Mouse (Mus musculus) liver, embryonic 14.5 days (tissue): ENCODE measurements around the gene Apoa4. TPM values are rescaled to one million over a fixed set of nuclear protein-coding genes. Genes with fewer than 3 reads are reported as not detected.

Source experiments
- ATAC-seq: fragments of 200-750 bp; cut with Nextera tagmentation; 2 replicates; pipeline ENCODE4 v1.8.0; 2017; ENCODE audit warnings: moderate number of reproducible peaks, mild to moderate bottlenecking, moderate library complexity; ENCODE audit not compliant: insufficient read depth
- DNase-seq, 3 experiments: peaks; one replicate each; pipeline ENCODE4 v3.0.0-alpha.2; 2012 to 2013; ENCODE audit warnings: low read depth in 3 of 3, low spot score in 3 of 3
- H3K27ac ChIP-seq: fragments of 300-500 bp; sonication (generic); 2 replicates; pipeline ENCODE4 v1.5.1; 2014; ENCODE audit warnings: moderate library complexity, mild to moderate bottlenecking, control low read depth, inconsistent platforms
- H3K27me3 ChIP-seq: fragments of 300-500 bp; sonication (generic); 2 replicates; pipeline ENCODE4 v1.6.1; 2014; ENCODE audit warnings: mild to moderate bottlenecking, low read length, moderate library complexity; ENCODE audit not compliant: control insufficient read depth, insufficient read depth
- H3K36me3 ChIP-seq: fragments of 300-500 bp; sonication (generic); replicated peaks from 2 replicates; pipeline ENCODE4 v1.6.1; 2014; ENCODE audit warnings: low read depth; ENCODE audit not compliant: control insufficient read depth, insufficient read depth
- H3K4me1 ChIP-seq, 2 experiments: fragments of 200-500 bp in 1 of 2; fragments of 300-500 bp in 1 of 2; sonication (generic) in 1 of 2; replicated peaks; 2 replicates each; pipeline ENCODE4 v1.6.1; 2012 to 2014; ENCODE audit warnings: antibody characterized with exemption in 1 of 2, inconsistent platforms in 1 of 2, low read length in 1 of 2; ENCODE audit not compliant: control insufficient read depth in 2 of 2, insufficient read depth in 2 of 2
- H3K4me2 ChIP-seq: fragments of 300-500 bp; sonication (generic); 2 replicates; pipeline ENCODE4 v1.6.1; 2014; ENCODE audit warnings: low read depth, mild to moderate bottlenecking, control low read depth, moderate library complexity
- H3K4me3 ChIP-seq, 2 experiments: fragments of 200-500 bp in 1 of 2; fragments of 300-500 bp in 1 of 2; sonication (generic) in 1 of 2; 2 replicates each; pipeline ENCODE4 v1.5.1; 2012 to 2014; ENCODE audit warnings: low read depth in 2 of 2, low read length in 2 of 2, mild to moderate bottlenecking in 2 of 2, control low read depth in 1 of 2, inconsistent platforms in 1 of 2, moderate library complexity in 1 of 2; ENCODE audit not compliant: insufficient read depth in 1 of 2
- H3K9ac ChIP-seq: fragments of 300-500 bp; sonication (generic); replicated peaks from 2 replicates; pipeline ENCODE4 v1.6.1; 2014; ENCODE audit warnings: mild to moderate bottlenecking, control low read depth, moderate library complexity
- H3K9me3 ChIP-seq: fragments of 300-500 bp; sonication (generic); 2 replicates; pipeline ENCODE4 v1.6.1; 2016; ENCODE audit warnings: low read length, mixed read lengths; ENCODE audit not compliant: control insufficient read depth
- CTCF ChIP-seq: IDR thresholded peaks from 2 replicates; pipeline ENCODE4 v1.5.1; 2016; ENCODE audit warnings: antibody characterized with exemption, low read depth, control low read depth
- EP300 ChIP-seq: IDR thresholded peaks from 2 replicates; pipeline ENCODE4 v1.6.1; 2016; ENCODE audit warnings: antibody characterized with exemption, low read depth
- WGBS: fragments of 180-500 bp; shearing (Covaris S2); extraction: QIAGEN DNeasy Blood & Tissue Kit; methylation state at CpG from one replicate; pipeline ENCODE4 v1.1.7; 2014; ENCODE audit not compliant: insufficient replicate concordance; 5-methylcytosine and 5-hydroxymethylcytosine counted together
- polyA plus RNA-seq, 2 experiments: library from polyadenylated mRNA; depleted of rRNA in 1 of 2; stranded (reverse) in 1 of 2; unstranded in 1 of 2; fragments of >200 nt; fragmentation: Nextera tagmentation in 1 of 2; extraction: Ambion mirVana in 1 of 2; gene quantifications; 2 replicates each; pipeline versions ENCODE4 v1.2.1 to v1.2.3; 2012 to 2014

Apoa4 gene
- polyA plus RNA-seq, 2 experiments, result 0.02 TPM; not detected in 1

- Histone ChIP-seq H3K9me3 (no peaks in the 10 kb centered on the region), H3K9ac (no peak overlapping the region), H3K4me2 (no peak overlapping the region), H3K36me3 (no peaks in the 10 kb centered on the region), H3K27me3 (no peaks in the 10 kb centered on the region), H3K27ac (no peak overlapping the region), H3K4me1 (peaks cover 0 to 2% of the 10 kb centered on the region in 2 experiments; a peak in 1 of 4 replicates), H3K4me3 (no peak overlapping the region)
- WGBS, result 61% methylated on average over 7 of the region's 7 CpGs
- DNase-seq (no peak), ATAC-seq (no peak)
- TF ChIP-seq EP300, result no peak
- no peak for TF ChIP-seq CTCF
These were observed 15.7 kb downstream of the Apoa4 start for GRCm38 (mm10) chr9:46256177-46256576.

GRCm38 (mm10) chr9:46256658-46257385, 16.3 kb downstream of the Apoa4 start:
- no peak for TF ChIP-seq CTCF
- no peak for TF ChIP-seq EP300
- Histone ChIP-seq H3K27ac (no peak overlapping the region), H3K9me3 (no peaks in the 10 kb centered on the region), H3K27me3 (no peaks in the 10 kb centered on the region), H3K4me2 (no peak overlapping the region), H3K4me1 (peaks cover 0 to 2% of the 10 kb centered on the region in 2 experiments; a peak in 1 of 4 replicates), H3K9ac (no peak overlapping the region), H3K36me3 (no peaks in the 10 kb centered on the region), H3K4me3 (no peak overlapping the region)
- no peak for ATAC-seq
- DNase-seq, result no peak
- 66% methylated on average over 10 of the region's 10 CpGs for WGBS

GRCm38 (mm10) chr9:46257546-46257945, 17.1 kb downstream of the Apoa4 start:
- ATAC-seq (no peak), DNase-seq (no peak)
- 59% methylated on average over 3 of the region's 3 CpGs for WGBS
- Histone ChIP-seq H3K9me3 (no peaks in the 10 kb centered on the region), H3K27me3 (no peaks in the 10 kb centered on the region), H3K4me1 (peaks cover 0 to 2% of the 10 kb centered on the region in 2 experiments; a peak in 1 of 4 replicates), H3K4me2 (no peak overlapping the region), H3K9ac (no peak overlapping the region), H3K27ac (no peak overlapping the region), H3K36me3 (no peaks in the 10 kb centered on the region), H3K4me3 (no peak overlapping the region)
- TF ChIP-seq CTCF, result no peak
- no peak for TF ChIP-seq EP300

- Histone ChIP-seq H3K27ac (no peak overlapping the region), H3K9me3 (no peaks in the 10 kb centered on the region), H3K4me2 (no peak overlapping the region), H3K4me1 (peaks cover 0 to 2% of the 10 kb centered on the region in 2 experiments; a peak in 1 of 4 replicates), H3K4me3 (no peak overlapping the region), H3K36me3 (no peaks in the 10 kb centered on the region), H3K9ac (no peak overlapping the region), H3K27me3 (no peaks in the 10 kb centered on the region)
- WGBS, result 61% methylated on average over 6 of the region's 6 CpGs
- no peak for ATAC-seq
- no peak for TF ChIP-seq EP300
- no peak for TF ChIP-seq CTCF
- no peak for DNase-seq
These were observed 18.6 kb downstream of the Apoa4 start for GRCm38 (mm10) chr9:46259111-46259510.

GRCm38 (mm10) chr9:46261131-46261530, 20.6 kb downstream of the Apoa4 start:
- no peak overlapping the region for H3K27ac ChIP-seq
- no peaks in the 10 kb centered on the region for H3K27me3 ChIP-seq
- H3K9ac ChIP-seq, result no peak overlapping the region
- WGBS, result 66% methylated on average over 7 of the region's 7 CpGs
- DNase-seq, result no peak
- ATAC-seq, result no peak
- TF ChIP-seq EP300, result no peak
- TF ChIP-seq CTCF, result no peak
- no peaks in the 10 kb centered on the region for H3K9me3 ChIP-seq
- H3K4me1 ChIP-seq, result peaks cover 0 to 2% of the 10 kb centered on the region in 2 experiments; a peak in 1 of 4 replicates
- no peaks in the 10 kb centered on the region for H3K36me3 ChIP-seq
- H3K4me3 ChIP-seq, result no peak overlapping the region
- H3K4me2 ChIP-seq, result no peak overlapping the region
